Mouse (Mus musculus) erythroblast, embryonic 14.5 days (primary cell): ENCODE measurements around the gene BC052040. TPM values are rescaled to one million over a fixed set of nuclear protein-coding genes. Genes with fewer than 3 reads are reported as not detected.

Experiments used
- H3K27me3 ChIP-seq: 2 replicates; pipeline ENCODE4 v1.6.1; 2012; ENCODE audit warnings: inconsistent platforms; ENCODE audit not compliant: control insufficient read depth
- H3K36me3 ChIP-seq: 2 replicates; pipeline ENCODE4 v1.6.1; 2012; ENCODE audit warnings: mild to moderate bottlenecking, inconsistent platforms; ENCODE audit not compliant: control insufficient read depth
- H3K4me1 ChIP-seq: 2 replicates; pipeline ENCODE4 v1.6.1; 2012; ENCODE audit warnings: inconsistent platforms; ENCODE audit not compliant: control insufficient read depth
- H3K4me3 ChIP-seq: replicated peaks from 2 replicates; pipeline ENCODE3; 2012; ENCODE audit warnings: moderate library complexity, mild to moderate bottlenecking, inconsistent platforms
- H3K9me3 ChIP-seq: 2 replicates; pipeline ENCODE4 v1.6.1; 2012; ENCODE audit warnings: low read length, inconsistent platforms, mixed read lengths; ENCODE audit not compliant: control insufficient read depth
- GATA1 ChIP-seq: IDR thresholded peaks from 2 replicates; pipeline ENCODE4 v1.6.1; 2012; ENCODE audit warnings: low read length, inconsistent platforms, mixed read lengths
- TAL1 ChIP-seq: IDR thresholded peaks from 3 replicates; pipeline ENCODE4 v1.6.1; 2012; ENCODE audit warnings: low read length, inconsistent platforms, mixed read lengths
- polyA plus RNA-seq: library from polyadenylated mRNA; stranded (reverse); fragments of >175 nt; gene quantifications from 2 replicates; pipeline ENCODE4 v1.2.3, GENCODE M21; 2012

Gene BC052040
- polyA plus RNA-seq, 1 experiment, result 0.87 TPM

- no peak overlapping the region for H3K4me3 ChIP-seq
- TF ChIP-seq TAL1, result no peak
- H3K9me3 ChIP-seq, result no peaks in the 10 kb centered on the region
- no peaks in the 10 kb centered on the region for H3K4me1 ChIP-seq
- H3K27me3 ChIP-seq, result no peaks in the 10 kb centered on the region
- no peaks in the 10 kb centered on the region for H3K36me3 ChIP-seq
These were observed 183.2 kb downstream of the BC052040 start for GRCm38 (mm10) chr2:115764595-115765305.

DNA sequence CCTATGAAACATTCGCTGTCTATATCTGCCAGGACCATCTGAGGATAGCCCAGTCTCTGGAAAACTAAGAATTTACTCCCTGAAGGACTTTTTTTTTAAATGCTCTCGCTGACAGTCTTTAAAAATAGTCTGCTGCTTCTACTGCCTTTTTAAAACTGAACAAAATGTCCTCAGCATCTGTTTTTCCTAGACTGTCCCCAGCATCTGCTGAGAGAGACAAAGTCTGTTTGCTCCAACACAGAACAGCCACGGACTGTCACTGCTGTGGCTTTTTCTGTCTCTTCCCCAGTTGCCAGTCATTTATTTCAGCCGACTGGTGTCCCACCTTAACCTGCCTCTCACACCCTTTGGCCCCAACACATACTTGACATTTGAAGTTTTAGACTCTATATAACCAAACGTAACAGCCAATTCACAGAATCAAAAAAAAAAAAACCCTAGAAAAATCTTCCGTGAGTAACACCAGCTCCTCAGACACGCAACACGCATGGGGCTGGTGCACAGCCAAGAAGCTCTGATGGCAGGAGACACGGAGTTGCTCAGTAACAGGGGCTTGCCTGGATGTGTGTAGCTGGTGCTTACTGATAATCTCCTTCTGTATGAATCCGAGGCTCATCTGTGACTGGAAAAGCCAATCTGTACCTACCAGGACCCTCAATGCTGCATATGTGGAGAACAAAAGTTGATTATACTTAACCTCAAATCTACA is 188.2 kb downstream of the BC052040 start:
- H3K36me3 ChIP-seq, result no peaks in the 10 kb centered on the region
- TF ChIP-seq GATA1 (no peak), TAL1 (no peak)
- no peak overlapping the region for H3K4me3 ChIP-seq
- no peaks in the 10 kb centered on the region for H3K4me1 ChIP-seq
- H3K27me3 ChIP-seq, result no peaks in the 10 kb centered on the region
- H3K9me3 ChIP-seq, result no peaks in the 10 kb centered on the region

DNA sequence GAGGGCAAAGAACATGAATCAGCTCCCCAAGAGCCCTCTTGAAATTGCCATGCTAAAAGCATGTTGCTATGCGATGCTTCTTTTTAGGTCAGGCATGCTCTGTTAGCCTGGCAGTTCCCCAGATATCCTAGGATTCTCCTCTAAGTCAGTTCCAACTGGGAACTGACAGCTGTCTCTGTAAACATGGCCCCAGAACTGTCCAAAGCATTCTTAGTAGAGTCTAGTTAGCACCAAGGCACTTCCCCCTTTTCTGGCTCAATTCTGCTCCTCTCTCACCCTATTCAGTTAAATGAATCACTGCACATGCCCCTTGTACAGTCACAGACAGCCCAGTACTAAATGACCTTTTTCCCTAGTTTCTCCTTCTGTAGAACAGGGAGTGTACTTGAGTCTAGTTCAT is 191.2 kb downstream of the BC052040 start:
- peaks cover 2% of the 10 kb centered on the region for H3K36me3 ChIP-seq
- no peak for TF ChIP-seq GATA1
- TF ChIP-seq TAL1, result no peak
- H3K27me3 ChIP-seq, result no peaks in the 10 kb centered on the region
- no peaks in the 10 kb centered on the region for H3K4me1 ChIP-seq
- H3K4me3 ChIP-seq, result no peak overlapping the region
- H3K9me3 ChIP-seq, result no peaks in the 10 kb centered on the region

- Histone ChIP-seq H3K4me3 (no peak overlapping the region), H3K4me1 (no peaks in the 10 kb centered on the region), H3K9me3 (no peaks in the 10 kb centered on the region), H3K27me3 (no peaks in the 10 kb centered on the region), H3K36me3 (peaks cover 2% of the 10 kb centered on the region)
- TF ChIP-seq GATA1 (no peak), TAL1 (no peak)
These were observed 192.8 kb downstream of the BC052040 start for GRCm38 (mm10) chr2:115774153-115774908.

- H3K4me1 ChIP-seq, result no peaks in the 10 kb centered on the region
- H3K4me3 ChIP-seq, result no peak overlapping the region
- no peaks in the 10 kb centered on the region for H3K27me3 ChIP-seq
- peaks cover 2% of the 10 kb centered on the region for H3K36me3 ChIP-seq
- no peak for TF ChIP-seq GATA1
- no peak for TF ChIP-seq TAL1
- no peaks in the 10 kb centered on the region for H3K9me3 ChIP-seq
These were observed 194.1 kb downstream of the BC052040 start for GRCm38 (mm10) chr2:115775488-115776217.

DNA sequence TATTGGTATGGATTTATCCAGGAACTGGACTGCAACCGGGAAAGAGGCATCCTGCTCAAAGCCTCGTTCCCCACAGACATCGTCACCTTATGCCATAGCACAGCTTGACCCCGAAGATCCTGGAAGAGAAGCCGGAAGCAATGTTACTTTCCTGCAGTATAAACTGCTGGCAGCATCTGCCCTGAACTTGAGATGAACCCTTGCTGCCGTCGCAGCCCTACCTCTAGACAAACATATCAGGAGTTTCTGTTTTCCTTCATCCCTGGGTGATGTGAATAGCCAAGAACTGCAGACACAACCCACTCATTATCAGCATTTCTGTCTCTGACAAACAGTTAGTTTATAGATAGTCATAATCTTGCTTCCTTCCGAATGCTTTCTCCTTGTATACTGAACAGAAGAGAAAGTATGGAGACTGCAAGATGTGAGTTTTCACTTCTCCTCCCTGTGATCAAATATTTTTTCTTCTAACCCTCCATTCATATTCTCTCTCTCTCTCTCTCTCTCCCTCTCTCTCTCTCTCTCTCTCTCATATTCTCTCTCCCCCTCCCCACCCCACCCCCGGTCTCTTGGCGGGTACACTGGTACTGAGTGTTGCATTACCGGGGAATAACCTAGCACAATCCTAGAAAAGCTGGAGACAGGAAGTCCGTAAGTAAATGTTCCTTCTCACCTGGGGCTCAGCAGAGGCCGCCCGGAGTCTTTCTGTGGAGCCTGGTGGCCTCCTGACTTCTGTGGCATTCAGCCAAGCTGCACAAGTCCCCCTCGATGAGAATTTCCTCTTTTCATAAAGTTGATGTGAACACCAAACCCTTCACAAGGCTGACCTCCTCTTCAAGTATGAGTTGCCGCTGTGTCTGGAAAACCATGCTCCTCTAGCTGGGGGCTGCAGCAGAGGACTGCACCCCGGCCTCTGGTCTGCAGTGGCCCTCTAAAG is 195.7 kb downstream of the BC052040 start:
- Histone ChIP-seq H3K4me3 (no peak overlapping the region), H3K27me3 (no peaks in the 10 kb centered on the region), H3K9me3 (no peaks in the 10 kb centered on the region), H3K36me3 (peaks cover 2% of the 10 kb centered on the region), H3K4me1 (no peaks in the 10 kb centered on the region)
- no peak for TF ChIP-seq TAL1
- no peak for TF ChIP-seq GATA1

GRCm38 (mm10) chr2:115780546-115781011 is 199.1 kb downstream of the BC052040 start:
- TF ChIP-seq GATA1, result no peak
- no peak for TF ChIP-seq TAL1
- H3K36me3 ChIP-seq, result peaks cover 2% of the 10 kb centered on the region
- H3K4me1 ChIP-seq, result no peaks in the 10 kb centered on the region
- H3K9me3 ChIP-seq, result no peaks in the 10 kb centered on the region
- H3K27me3 ChIP-seq, result no peaks in the 10 kb centered on the region
- H3K4me3 ChIP-seq, result no peak overlapping the region

- H3K36me3 ChIP-seq, result no peaks in the 10 kb centered on the region
- peaks cover 3% of the 10 kb centered on the region for H3K9me3 ChIP-seq
- no peak overlapping the region for H3K4me3 ChIP-seq
- TF ChIP-seq GATA1, result no peak
- H3K27me3 ChIP-seq, result no peaks in the 10 kb centered on the region
- H3K4me1 ChIP-seq, result no peaks in the 10 kb centered on the region
These were observed 204.2 kb downstream of the BC052040 start for GRCm38 (mm10) chr2:115785687-115786086.
